Mouse (Mus musculus): Measurements from ENCODE around the gene Rab26. TPM values are rescaled to one million over a fixed set of nuclear protein-coding genes. Genes with fewer than 3 reads are reported as not detected.

Rab26 gene
- total RNA-seq, 2 experiments from 2014 or later: 53.6 to 54.1 TPM

DNA sequence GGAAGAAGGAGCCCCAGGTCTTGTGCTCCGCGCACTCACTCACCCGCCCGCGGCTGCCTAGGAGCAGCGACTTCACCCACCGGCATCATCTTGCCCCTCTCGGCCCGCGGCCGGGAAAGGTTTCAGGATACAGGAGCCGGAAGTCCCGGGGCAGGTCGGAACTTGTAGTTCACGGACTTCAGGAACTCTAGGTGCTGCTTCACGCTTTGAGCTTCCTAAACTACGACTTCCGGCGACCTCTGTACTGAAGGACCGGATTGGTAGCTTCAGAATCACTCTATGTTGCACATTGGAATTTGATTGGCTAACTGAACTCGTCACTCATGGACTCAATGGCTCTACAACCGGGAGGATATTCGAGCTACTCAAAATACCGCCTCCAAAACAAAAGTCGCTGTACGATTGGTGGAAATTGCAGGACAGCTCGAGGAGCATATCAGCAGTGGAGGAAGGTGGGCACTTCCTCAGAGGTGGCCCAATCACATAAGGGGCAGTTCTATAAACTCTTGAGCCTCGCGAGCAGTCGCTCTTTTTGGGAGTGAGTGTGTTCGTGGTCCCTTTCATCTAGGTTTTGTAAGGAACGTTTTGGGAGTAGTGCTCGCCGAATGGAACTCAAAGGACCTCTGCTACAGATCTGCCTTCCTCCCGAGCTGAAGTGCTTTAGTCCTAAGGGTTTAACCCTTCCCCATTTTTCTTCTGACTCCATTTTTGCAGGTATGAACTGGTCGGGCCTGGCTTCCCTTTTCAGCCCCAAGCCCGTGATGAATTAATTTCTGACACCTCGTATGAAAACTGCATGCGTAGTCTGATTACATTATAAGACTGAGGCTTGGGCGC, 6.1 kb downstream of the Rab26 start, which contains the start of gene Traf7:
Traf7 (minus strand) TSS at position 216 of the 837 bp plus-strand sequence.
- TF ChIP-seq CTCF (IDR thresholded peaks at IDR 0.05): no peak
- H3K27ac ChIP-seq: peak within 1 kb of the TSS; percentile 90
- intact Hi-C loops (cut with DNase I): loop anchor here (2.0 kb wide), 1 partner anchor 127 kb away; no protein-coding TSS in a partner anchor
- H3K4me3 ChIP-seq: peak within 1 kb of the TSS; percentile 71
- DNase-seq (ENCODE audit: extremely low spot score in 1 of 2, low spot score in 2 of 2): peak; percentile 84 to 92

DNA sequence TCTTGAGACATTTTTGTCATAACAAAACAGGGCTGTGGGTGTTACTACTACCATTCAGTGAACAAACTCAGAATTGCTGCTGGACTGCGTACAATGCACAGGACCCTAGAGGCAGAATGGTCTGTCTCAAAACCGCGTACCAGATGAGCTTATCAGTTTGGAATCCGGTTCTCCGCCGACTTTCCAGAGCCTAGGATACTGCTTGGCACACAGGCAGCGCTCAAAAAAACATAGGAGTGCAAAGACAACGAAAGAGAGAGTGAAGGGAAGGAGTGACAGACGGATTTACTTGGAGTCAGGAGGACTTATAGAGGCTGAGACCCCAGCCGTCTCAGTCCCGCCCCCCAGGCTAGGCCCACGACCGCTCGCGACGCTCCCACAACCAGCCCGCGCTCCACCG, 6.7 kb downstream of the Rab26 start:
- DNase-seq (ENCODE audit: extremely low spot score in 1 of 2, low spot score in 2 of 2): no peak
- intact Hi-C loops (cut with DNase I): no loop called here

DNA sequence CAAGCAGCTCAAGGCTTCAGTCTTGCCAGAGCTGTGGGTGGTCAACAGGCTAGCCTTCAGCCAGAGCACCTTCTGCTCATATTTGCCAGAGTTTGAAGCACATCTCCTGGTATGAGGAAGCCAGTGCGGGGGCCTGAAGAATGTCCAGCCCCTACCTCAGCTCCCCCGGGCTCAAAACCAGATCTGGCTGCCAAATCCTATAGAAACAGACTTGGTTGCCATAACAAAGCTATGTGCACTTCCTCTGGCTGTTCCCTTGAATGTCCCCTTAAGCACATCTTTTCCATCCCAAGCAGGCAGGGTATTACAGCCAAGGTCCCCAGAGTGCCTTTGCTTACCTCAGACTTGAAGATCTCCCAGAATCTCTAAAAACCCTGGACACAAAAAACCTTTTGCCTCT, 9.3 kb downstream of the Rab26 start:
- Histone ChIP-seq H3K27ac (no peak overlapping the region), H3K4me3 (no peak overlapping the region)
- intact Hi-C loops (cut with DNase I): no loop called here
- no peak for DNase-seq (ENCODE audit: extremely low spot score in 1 of 2, low spot score in 2 of 2)
- TF ChIP-seq CTCF (IDR thresholded peaks at IDR 0.05): no peak

More for the DNA sequence above, 6.7 kb downstream of the Rab26 start:
- H3K27ac ChIP-seq: peak overlapping the region; percentile 90
- no peak for TF ChIP-seq CTCF (IDR thresholded peaks at IDR 0.05)
- H3K4me3 ChIP-seq: peak overlapping the region; percentile 56

DNA sequence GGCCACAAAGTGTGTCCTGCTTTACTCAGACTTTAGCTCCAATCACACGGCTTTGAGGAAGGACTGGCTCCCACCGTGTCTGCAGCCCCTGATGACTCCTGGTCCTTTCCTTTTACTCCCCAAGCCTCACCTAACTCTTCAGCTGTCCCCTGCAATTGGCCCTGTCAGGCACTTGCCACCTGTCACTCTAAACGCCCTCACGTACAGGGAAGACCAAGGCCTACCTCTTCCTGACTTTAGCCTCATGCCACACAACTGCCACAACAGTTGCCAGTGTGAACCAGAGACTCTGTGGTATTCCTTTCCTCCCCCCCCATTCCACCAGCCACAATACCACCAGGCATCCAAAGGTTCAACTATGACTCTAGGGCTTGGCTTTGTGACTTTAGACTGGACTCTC, 13.6 kb downstream of the Rab26 start:
- no peak for DNase-seq (ENCODE audit: extremely low spot score in 1 of 2, low spot score in 2 of 2)
- Histone ChIP-seq H3K4me3 (no peak overlapping the region), H3K27ac (no peak overlapping the region)
- intact Hi-C loops (cut with DNase I): no loop called here
- TF ChIP-seq CTCF (IDR thresholded peaks at IDR 0.05): no peak

DNA sequence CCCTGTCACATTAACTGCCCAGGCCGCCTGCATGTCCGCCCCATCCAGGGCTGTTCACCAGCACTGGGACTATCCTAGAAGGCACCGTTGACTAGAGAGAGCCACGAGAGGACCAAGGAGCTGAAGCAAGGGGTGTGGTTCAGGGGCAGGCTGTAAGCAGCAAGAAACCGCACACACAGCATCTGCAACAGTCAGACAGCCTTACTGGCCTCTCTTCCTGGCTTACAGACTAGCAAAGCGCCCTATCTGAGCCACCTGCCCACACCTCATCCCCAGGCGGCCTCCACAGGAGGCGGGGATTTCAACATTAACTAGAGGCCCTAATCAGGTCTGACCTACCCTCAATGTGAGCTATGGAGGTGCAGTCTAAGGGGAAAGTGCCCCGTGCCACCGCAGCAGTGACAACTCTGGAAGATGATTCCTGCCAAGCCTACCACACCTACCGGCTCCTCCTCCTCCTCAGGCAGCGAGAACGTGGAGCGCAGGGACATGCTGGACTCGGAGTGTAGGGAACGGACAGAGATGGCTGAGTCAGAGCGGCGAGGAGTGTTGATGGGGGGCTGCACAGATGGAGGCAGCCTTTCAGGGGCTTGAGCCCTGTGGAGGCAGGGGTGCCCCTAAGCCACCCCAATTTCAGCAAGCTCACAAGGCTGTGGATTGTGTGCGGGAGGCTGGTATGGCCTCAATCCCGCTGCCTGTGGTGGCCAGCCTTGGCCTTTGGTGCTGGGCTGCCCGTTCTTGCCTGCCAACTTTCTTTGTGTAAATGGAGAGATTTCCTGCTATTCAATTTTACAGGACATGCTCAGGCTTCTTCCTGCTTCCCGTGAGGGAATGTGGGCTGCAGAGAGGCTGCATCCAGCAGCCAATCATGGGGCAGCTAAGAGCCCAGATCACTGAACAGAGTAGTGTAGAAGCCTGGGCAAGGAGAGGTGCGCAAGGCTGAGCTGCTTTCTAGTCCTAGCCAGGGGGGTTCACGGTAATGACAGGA, 19.4 kb downstream of the Rab26 start:
- H3K4me3 ChIP-seq: no peak overlapping the region
- peak in 1 of 2 experiments; percentile 22 for DNase-seq (ENCODE audit: extremely low spot score in 1 of 2, low spot score in 2 of 2)
- H3K27ac ChIP-seq: peak overlapping the region; percentile 15; the same call in 1 of the 2 replicates
- intact Hi-C loops (cut with DNase I): no loop called here
- no peak for TF ChIP-seq CTCF (IDR thresholded peaks at IDR 0.05)

DNA sequence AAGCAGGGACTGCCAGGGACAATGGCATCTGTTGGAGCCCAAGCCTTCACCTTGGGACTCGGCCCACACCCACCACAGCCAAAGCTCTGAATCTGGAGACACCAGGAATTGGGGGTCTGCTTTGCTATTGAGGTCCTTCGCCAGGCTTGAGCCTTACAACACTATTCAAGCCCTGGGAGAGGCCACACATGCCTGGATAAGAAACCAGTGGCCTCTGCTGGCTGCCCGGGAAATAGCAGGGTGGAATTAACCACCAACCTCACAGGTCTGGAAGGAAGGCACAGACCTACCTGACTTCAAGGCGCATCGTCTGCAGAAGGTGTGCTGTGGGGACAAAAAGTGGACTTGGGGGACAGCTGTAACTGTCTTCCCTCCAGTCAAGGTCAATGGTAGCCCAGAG, 20.4 kb downstream of the Rab26 start:
- peak; percentile 65 to 79 for DNase-seq (ENCODE audit: extremely low spot score in 1 of 2, low spot score in 2 of 2)
- intact Hi-C loops (cut with DNase I): no loop called here
- TF ChIP-seq CTCF (IDR thresholded peaks at IDR 0.05): peak; percentile 84

DNA sequence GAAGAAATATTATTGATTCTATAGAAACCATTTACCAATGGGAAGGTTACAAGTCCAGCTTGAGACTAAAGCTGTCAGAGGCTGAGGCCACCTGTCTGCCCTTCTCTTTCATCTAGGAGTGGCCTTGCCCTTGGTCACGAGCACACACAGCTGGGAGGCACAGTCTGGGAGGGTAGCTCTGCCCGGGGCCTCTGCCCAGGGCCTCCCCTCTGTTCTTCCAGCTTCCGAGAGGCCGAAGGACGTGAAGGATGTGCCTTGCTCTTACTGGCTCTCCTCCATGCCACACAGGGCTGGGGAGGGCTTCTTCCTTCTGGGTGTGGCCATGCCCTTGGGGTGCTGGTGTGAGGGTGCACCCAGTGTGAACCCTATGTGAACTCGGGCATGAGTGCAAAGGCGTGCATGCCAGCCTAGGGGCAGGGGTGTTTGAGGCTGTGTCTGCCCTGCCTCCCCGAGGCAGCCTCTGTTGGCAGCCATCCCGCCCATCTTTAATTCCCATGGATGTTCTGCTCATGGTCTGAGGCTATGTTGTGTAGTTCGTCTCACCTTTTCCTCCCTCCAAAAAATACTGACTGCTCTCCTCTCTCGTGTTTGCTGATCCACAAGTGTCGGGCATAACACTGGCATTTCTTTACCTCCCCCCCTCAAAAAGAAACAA, 26.1 kb downstream of the Rab26 start:
- no peak for TF ChIP-seq CTCF (IDR thresholded peaks at IDR 0.05)
- intact Hi-C loops (cut with DNase I): no loop called here
- no peak for DNase-seq (ENCODE audit: extremely low spot score in 1 of 2, low spot score in 2 of 2)
- peak overlapping the region; percentile 37; the same call in 1 of the 2 replicates for H3K27ac ChIP-seq
- no peak overlapping the region for H3K4me3 ChIP-seq

More for the DNA sequence above, 20.4 kb downstream of the Rab26 start:
- Histone ChIP-seq H3K27ac (no peak overlapping the region; the same call in 1 of the 2 replicates), H3K4me3 (no peak overlapping the region)

DNA sequence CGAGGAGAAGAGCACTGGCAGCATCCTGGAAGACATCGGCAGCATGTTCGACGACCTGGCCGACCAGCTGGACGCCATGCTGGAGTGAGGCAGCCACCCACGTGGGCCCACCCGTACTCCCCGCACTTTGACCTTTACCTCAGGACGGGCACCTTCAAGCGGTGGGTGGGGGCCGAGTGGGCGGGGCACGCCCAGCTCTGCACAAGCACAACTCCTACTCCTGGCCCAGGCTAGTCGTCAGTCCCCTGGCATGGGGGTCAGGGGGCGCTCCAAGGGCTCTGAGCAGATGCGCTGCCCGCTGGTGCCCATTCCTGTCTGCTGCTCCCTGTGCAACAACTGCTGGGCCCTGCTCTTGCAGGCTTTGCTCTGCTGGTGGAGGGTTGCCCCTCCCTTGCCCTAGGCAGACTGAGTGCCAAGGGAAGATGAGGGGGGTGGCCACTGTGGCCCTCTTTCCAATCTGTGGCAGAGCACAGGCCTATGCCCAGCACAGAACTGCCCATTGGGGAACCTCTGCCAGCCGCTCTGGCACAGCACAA, 26.8 kb downstream of the Rab26 start:
- intact Hi-C loops (cut with DNase I): no loop called here
- Histone ChIP-seq H3K4me3 (no peak overlapping the region), H3K27ac (peak overlapping the region; percentile 88)
- DNase-seq (ENCODE audit: extremely low spot score in 1 of 2, low spot score in 2 of 2): peak in 1 of 2 experiments; percentile 28
- no peak for TF ChIP-seq CTCF (IDR thresholded peaks at IDR 0.05)

DNA sequence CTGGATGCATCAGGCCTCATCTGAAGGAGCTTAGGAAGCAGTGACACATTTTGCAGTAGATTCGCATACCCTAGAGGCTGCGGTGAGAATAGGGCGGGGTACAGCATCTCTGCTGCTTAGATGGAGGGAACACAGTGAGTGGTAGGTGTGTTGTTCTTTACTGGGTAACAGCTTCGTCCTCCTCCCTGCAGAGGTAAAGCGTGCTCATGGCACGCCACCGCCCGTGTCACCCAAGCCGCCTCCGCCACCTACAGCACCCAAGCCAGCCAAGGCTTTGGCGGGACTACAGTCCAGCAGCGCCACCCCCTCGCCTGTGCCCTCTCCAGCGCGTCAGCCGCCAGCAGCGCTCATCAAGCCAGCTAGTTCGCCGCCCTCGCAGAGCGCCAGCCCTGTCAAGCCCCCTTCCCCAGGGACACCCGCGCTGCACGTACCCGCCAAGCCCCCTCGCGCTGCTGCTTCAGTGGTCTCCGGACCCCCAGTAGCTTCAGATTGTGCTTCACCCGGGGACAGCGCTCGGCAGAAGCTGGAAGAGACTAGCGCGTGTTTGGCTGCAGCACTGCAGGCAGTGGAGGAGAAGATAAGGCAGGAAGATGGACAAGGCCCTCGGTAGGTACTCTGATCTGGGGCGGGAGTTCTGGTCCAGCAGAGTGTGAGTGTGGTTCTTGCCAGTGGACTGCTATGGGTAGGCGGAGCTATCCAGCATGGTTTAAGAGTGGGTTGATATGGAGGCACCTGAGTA, 27.5 kb downstream of the Rab26 start:
- peak; percentile 65 to 80 for DNase-seq (ENCODE audit: extremely low spot score in 1 of 2, low spot score in 2 of 2)
- intact Hi-C loops (cut with DNase I): no loop called here
- peak overlapping the region; percentile 88 for H3K27ac ChIP-seq

DNA sequence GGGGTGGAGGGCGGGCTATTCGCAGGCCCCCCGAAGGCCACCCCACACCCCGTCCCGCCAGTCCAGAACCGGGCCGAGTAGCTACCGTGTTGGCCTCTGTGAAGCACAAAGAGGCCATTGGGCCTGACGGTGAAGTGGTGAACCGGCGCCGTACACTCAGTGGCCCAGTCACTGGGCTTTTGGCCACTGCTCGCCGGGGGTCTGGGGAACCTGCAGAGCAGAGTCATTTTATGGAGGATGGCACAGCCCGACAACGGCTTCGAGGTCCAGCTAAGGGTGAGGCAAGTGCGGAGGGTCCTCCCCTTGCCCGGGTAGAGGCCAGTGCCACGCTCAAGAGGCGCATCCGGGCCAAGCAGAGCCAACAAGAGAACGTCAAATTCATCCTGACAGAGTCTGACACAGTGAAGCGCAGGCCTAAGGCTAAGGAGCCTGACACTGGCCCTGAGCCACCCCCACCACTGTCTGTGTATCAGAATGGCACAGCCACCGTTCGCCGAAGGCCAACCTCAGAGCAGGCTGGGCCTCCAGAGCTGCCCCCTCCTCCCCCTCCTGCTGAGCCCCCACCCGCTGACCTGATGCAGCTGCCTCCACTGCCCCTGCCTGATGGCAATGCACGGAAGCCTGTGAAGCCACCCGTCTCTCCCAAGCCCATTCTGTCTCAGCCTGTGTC, 28.6 kb downstream of the Rab26 start:
- intact Hi-C loops (cut with DNase I): no loop called here
- no peak for TF ChIP-seq CTCF (IDR thresholded peaks at IDR 0.05)
- H3K27ac ChIP-seq: peak overlapping the region; percentile 88

More for the DNA sequence above, 27.5 kb downstream of the Rab26 start:
- H3K4me3 ChIP-seq: peak overlapping the region; percentile 14; the same call in 1 of the 2 replicates
- peak; percentile 28 for TF ChIP-seq CTCF (IDR thresholded peaks at IDR 0.05)

More for the DNA sequence above, 28.6 kb downstream of the Rab26 start:
- no peak overlapping the region for H3K4me3 ChIP-seq
- no peak for DNase-seq (ENCODE audit: extremely low spot score in 1 of 2, low spot score in 2 of 2)
